Mouse (Mus musculus): ENCODE measurements around the gene Spopl. TPM values are rescaled to one million over a fixed set of nuclear protein-coding genes. Genes with fewer than 3 reads are reported as not detected.
"Not testable (repeated sequence)": the region's sequence is repeated elsewhere in the genome, so short reads cannot be mapped to it uniquely, and the experiment has no call there.

Gene Spopl
- total RNA-seq (2014; rRNA removed; ENCODE audit: low replicate concordance) (16.7 and 21.9 TPM in 2 replicates), polyA plus RNA-seq (2015; fragmentation: Nextera tagmentation; extraction: Ambion mirVana) (6.6 TPM in 2 replicates)

DNA sequence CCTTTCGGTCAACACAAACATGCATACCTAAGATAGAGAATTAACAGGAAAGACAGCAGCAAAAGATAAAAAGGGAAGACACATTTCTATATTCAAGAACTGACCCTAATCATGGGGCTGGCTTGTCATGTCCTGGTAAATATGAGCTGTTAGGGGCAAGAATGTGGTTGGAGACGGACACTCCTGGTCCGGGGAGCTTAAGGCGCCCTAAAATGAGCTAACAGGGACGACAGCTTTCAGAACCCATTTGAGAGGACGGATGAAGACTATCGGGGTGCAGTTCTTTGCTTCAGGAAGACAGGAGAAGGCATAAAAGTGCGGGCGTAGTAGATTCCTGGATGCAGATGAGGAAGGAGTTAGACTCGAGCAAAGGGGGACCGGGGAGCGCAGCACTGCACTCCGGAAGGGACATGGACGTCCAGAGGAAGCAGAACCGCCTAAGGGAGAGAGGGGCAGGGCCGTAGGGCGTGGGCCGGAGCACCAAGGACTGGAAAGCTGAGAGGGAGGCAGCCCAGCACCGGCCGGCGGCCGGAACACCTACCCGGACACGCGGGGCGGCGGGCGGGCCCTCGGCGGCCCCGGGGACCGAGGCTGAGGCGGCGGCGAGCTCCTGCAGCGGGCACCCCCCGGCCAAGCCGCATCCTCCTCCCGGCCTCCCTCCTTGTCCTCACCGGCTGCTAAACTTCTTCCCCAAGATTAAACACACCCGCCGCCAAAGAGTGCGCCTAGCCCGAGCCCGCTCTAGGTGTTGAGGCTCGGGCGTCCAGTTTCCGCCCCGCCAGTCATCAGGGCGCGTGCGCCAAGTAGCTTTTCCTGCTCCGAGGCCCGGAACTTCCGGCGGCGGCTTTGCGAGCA lies at the start of gene Spopl:
Gene Spopl (minus strand): TSS at position 805 of the 855 bp plus-strand sequence.
- peak; percentile 87 for ATAC-seq (ENCODE audit: insufficient read depth, low read depth)
- WGBS = 1% methylated on average over 57 of the region's 58 CpGs
- peak within 1 kb of the TSS; percentile 69 for H3K4me2 ChIP-seq (ENCODE audit: low read depth, low read length)

DNA sequence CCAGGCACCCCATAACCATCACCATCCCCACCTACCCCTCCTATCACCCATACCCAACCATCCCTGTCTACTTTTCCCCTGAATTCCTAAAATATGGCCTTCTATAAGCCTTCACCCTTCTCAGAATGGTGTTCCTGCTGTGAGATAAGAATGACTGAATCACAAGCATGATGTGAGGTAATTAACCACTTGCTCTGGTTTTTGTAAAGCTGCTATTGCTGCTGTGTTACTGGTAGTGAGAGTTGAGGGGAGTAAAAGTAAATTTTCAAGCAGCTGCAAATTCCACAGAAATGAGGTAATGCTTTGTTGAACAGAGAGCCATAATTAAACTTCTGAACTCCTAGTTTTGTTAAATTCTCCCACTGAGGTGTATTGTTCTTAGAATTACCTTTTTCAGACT lies 48.2 kb upstream of the Spopl start:
- Histone ChIP-seq H3K27ac (ENCODE audit: low read depth) (no peak overlapping the region), H3K36me3 (replicated peaks; ENCODE audit: control insufficient read depth, insufficient read depth, low read length) (no peaks in the 10 kb centered on the region), H3K4me1 (ENCODE audit: control insufficient read depth, insufficient read depth) (no peaks in the 10 kb centered on the region), H3K4me3 (ENCODE audit: low read depth, low read length) (no peak overlapping the region), H3K9me3 (replicated peaks; ENCODE audit: control insufficient read depth, low read length) (no peaks in the 10 kb centered on the region), H3K9ac (replicated peaks; ENCODE audit: low read depth, low read length) (no peak overlapping the region), H3K27me3 (ENCODE audit: control insufficient read depth, insufficient read depth, low read length) (no peaks in the 10 kb centered on the region), H3K4me2 (ENCODE audit: low read depth, low read length) (no peak overlapping the region)
- DNase-seq (ENCODE audit: low spot score) = no peak
- TF ChIP-seq CTCF (IDR thresholded peaks at IDR 0.05; ENCODE audit: low read depth) (no peak), EP300 (IDR thresholded peaks at IDR 0.05; ENCODE audit: low read depth) (no peak)
- no peak for ATAC-seq (ENCODE audit: insufficient read depth, low read depth)

More for the DNA sequence above, at the start of gene Spopl:
- Histone ChIP-seq H3K9me3 (replicated peaks; ENCODE audit: control insufficient read depth, low read length) (no peaks in the 10 kb centered on the region), H3K27ac (ENCODE audit: low read depth) (peak within 1 kb of the TSS; percentile 91), H3K9ac (replicated peaks; ENCODE audit: low read depth, low read length) (peak within 1 kb of the TSS; percentile 90), H3K36me3 (replicated peaks; ENCODE audit: control insufficient read depth, insufficient read depth, low read length) (no peaks in the 10 kb centered on the region), H3K4me3 (ENCODE audit: low read depth, low read length) (peak within 1 kb of the TSS; percentile 91), H3K4me1 (ENCODE audit: control insufficient read depth, insufficient read depth) (peaks cover 8% of the 10 kb centered on the region), H3K27me3 (ENCODE audit: control insufficient read depth, insufficient read depth, low read length) (no peaks in the 10 kb centered on the region)
- peak; percentile 39 for DNase-seq (ENCODE audit: low spot score)
- no peak for TF ChIP-seq EP300 (IDR thresholded peaks at IDR 0.05; ENCODE audit: low read depth)
- TF ChIP-seq CTCF (IDR thresholded peaks at IDR 0.05; ENCODE audit: low read depth) = no peak

DNA sequence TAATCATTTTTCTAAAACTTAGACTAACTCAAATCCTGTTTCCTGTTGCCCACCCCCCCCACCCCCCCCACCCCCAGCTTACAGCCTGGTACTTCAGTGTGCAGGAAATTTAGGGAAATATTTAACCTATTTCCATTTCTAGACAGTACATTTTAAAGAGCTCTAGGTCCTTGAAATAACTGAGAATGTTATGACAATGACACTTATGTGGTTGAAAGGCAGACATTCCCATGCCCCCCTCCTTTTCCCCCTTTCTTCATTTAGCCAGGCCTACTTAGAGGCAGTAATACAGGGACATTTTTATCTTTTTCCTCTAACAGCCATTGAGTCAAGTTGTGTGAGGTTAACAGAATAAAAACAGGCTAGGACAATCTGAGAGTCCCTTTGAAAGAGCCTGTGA lies 46.1 kb upstream of the Spopl start:
- Histone ChIP-seq H3K9ac (replicated peaks; ENCODE audit: low read depth, low read length) (no peak overlapping the region), H3K4me3 (ENCODE audit: low read depth, low read length) (no peak overlapping the region), H3K27ac (ENCODE audit: low read depth) (no peak overlapping the region), H3K4me1 (ENCODE audit: control insufficient read depth, insufficient read depth) (no peaks in the 10 kb centered on the region), H3K9me3 (replicated peaks; ENCODE audit: control insufficient read depth, low read length) (no peaks in the 10 kb centered on the region), H3K4me2 (ENCODE audit: low read depth, low read length) (no peak overlapping the region), H3K27me3 (ENCODE audit: control insufficient read depth, insufficient read depth, low read length) (no peaks in the 10 kb centered on the region), H3K36me3 (replicated peaks; ENCODE audit: control insufficient read depth, insufficient read depth, low read length) (no peaks in the 10 kb centered on the region)
- DNase-seq (ENCODE audit: low spot score) (no peak), ATAC-seq (ENCODE audit: insufficient read depth, low read depth) (no peak)
- TF ChIP-seq EP300 (IDR thresholded peaks at IDR 0.05; ENCODE audit: low read depth) = no peak
- TF ChIP-seq CTCF (IDR thresholded peaks at IDR 0.05; ENCODE audit: low read depth) = no peak

DNA sequence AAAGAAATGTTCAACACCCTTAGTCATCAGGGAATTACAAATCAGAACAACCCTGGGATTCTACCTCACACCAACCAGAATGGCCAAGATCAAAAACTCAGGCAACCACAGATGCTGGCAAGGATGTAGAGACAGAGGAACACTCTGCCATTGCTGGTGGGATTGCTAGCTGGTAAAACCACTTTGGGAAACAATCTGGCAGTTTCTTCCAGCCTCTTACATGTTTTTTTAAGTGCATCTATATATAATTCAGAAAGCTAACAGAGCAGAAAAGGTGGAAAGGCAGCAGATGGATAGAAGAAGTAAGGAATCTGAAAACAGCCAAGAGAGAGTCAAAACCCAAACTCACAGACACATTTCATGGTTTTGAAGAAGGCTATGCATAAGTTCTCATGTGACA lies 33.5 kb upstream of the Spopl start:
- H3K27ac ChIP-seq (ENCODE audit: low read depth) = no peak overlapping the region
- no peak overlapping the region for H3K4me3 ChIP-seq (ENCODE audit: low read depth, low read length)

DNA sequence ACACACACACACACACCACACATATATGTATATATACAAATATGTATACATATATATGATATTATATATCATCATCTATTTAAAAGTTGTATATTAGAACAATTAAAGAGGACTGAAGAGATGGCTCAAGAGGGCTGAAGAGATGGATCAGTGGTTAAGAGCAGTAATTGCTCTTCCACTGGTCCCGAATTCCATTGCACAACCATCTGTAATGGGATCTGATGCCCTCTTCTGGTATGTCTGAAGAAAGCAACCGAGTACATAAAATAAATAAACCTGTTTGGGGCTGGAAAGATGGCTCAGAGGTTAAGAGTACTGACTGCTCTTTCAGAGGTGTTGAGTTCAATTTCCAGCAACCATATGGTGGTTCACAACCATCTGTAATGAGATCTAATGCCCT lies 16.9 kb upstream of the Spopl start:
- Histone ChIP-seq H3K4me2 (ENCODE audit: low read depth, low read length) (no peak overlapping the region), H3K4me3 (ENCODE audit: low read depth, low read length) (no peak overlapping the region), H3K27ac (ENCODE audit: low read depth) (no peak overlapping the region), H3K9me3 (replicated peaks; ENCODE audit: control insufficient read depth, low read length) (no peaks in the 10 kb centered on the region), H3K9ac (replicated peaks; ENCODE audit: low read depth, low read length) (no peak overlapping the region), H3K36me3 (replicated peaks; ENCODE audit: control insufficient read depth, insufficient read depth, low read length) (no peaks in the 10 kb centered on the region), H3K27me3 (ENCODE audit: control insufficient read depth, insufficient read depth, low read length) (no peaks in the 10 kb centered on the region), H3K4me1 (ENCODE audit: control insufficient read depth, insufficient read depth) (no peaks in the 10 kb centered on the region)
- ATAC-seq (ENCODE audit: insufficient read depth, low read depth) = no peak
- TF ChIP-seq CTCF (IDR thresholded peaks at IDR 0.05; ENCODE audit: low read depth) (no peak), EP300 (IDR thresholded peaks at IDR 0.05; ENCODE audit: low read depth) (no peak)
- 19% methylated on average over 2 of the region's 2 CpGs for WGBS
- DNase-seq (ENCODE audit: low spot score) = no peak

More for the DNA sequence above, 33.5 kb upstream of the Spopl start:
- Histone ChIP-seq H3K27me3 (ENCODE audit: control insufficient read depth, insufficient read depth, low read length) (no peaks in the 10 kb centered on the region), H3K4me2 (ENCODE audit: low read depth, low read length) (no peak overlapping the region), H3K36me3 (replicated peaks; ENCODE audit: control insufficient read depth, insufficient read depth, low read length) (no peaks in the 10 kb centered on the region), H3K9me3 (replicated peaks; ENCODE audit: control insufficient read depth, low read length) (no peaks in the 10 kb centered on the region; the same call in 1 of the 2 replicates), H3K9ac (replicated peaks; ENCODE audit: low read depth, low read length) (no peak overlapping the region), H3K4me1 (ENCODE audit: control insufficient read depth, insufficient read depth) (no peaks in the 10 kb centered on the region)
- ATAC-seq (ENCODE audit: insufficient read depth, low read depth) (no peak), DNase-seq (ENCODE audit: low spot score) (no peak)
- no peak for TF ChIP-seq EP300 (IDR thresholded peaks at IDR 0.05; ENCODE audit: low read depth)
- no peak for TF ChIP-seq CTCF (IDR thresholded peaks at IDR 0.05; ENCODE audit: low read depth)

DNA sequence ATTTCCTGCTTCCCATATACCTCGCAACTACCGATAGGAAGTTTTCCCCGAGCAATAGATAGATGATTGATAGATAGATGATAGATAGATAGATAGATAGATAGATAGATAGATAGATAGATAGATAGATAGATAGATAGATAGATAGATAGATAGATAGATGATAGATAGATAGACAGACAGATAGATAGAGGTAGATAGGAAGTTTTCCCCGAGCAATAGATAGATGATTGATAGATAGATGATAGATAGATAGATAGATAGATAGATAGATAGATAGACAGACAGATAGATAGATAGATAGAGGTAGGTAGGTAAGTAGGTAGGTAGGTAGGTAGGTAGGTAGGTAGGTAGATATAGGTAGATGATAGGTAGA lies 239 bp upstream of the Spopl start:
- Histone ChIP-seq H3K4me2 (ENCODE audit: low read depth, low read length) (peak overlapping the region; percentile 69), H3K9ac (replicated peaks; ENCODE audit: low read depth, low read length) (peak overlapping the region; percentile 90; the same call in 1 of the 2 replicates), H3K4me3 (ENCODE audit: low read depth, low read length) (peak overlapping the region; percentile 91)
- H3K4me1 ChIP-seq (ENCODE audit: control insufficient read depth, insufficient read depth); H3K36me3 ChIP-seq (replicated peaks; ENCODE audit: control insufficient read depth, insufficient read depth, low read length); H3K27me3 ChIP-seq (ENCODE audit: control insufficient read depth, insufficient read depth, low read length); DNase-seq (ENCODE audit: low spot score); ATAC-seq (ENCODE audit: insufficient read depth, low read depth); H3K27ac ChIP-seq (ENCODE audit: low read depth); H3K9me3 ChIP-seq (replicated peaks; ENCODE audit: control insufficient read depth, low read length): not testable (repeated sequence)
- WGBS = 17% methylated on average over 4 of the region's 4 CpGs

Data from heart, postnatal 0 days (tissue).